Mouse (Mus musculus): ENCODE results near the gene Gsg1l.

DNA sequence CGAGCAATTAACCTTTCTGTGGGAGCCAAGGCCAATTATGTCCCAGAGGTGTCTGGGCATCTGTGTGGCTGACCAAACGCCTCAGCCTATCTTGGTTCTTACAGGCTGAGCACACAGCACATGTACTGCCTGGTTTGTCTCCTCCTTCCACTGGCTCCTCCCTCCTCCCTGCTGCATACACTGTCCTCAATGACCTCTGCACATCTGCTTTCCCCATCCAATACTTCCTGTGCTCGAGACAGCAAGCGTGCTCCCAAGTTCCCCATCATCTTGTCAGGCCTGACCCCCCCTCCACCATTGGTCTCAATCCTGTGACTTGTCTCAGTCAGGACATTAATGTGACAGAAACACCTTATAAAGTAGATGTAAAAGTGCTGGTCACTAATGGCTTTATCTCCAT lies 108.3 kb downstream of the Gsg1l start:
- TF ChIP-seq CTCF (IDR thresholded peaks at IDR 0.05; ENCODE audit: low read depth, low read length) (no peak), POLR2A (IDR thresholded peaks at IDR 0.05; ENCODE audit: borderline replicate concordance, low read depth, low read length) (no peak)

All from bone marrow macrophage, adult 2 months (primary cell).